Mouse (Mus musculus): ENCODE results near the gene Rprd1b. TPM values are rescaled to one million over a fixed set of nuclear protein-coding genes. Genes with fewer than 3 reads are reported as not detected.

Gene Rprd1b
- polyA plus RNA-seq, 1 experiment from 2014 or later = 56.6 TPM

DNA sequence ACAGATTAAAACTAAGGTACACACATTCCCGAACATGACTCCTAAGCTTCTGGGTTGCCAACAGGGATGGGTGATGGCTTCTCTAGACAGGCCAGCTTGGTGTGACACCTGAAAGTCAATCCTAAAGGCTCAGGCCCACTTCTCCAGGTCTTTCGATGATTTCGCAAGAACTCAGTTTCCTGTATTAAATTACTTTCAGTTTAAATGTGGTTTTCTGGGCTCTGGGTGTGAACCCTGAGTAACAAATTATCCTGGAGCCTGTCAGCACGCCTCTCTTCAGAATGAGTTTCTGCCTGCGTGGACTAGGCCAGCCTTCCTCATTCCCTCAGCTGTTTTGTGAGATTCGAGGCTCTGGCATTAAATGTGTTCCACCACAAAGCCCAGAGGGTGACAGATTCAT, 134.7 kb downstream of the Rprd1b start:
- Histone ChIP-seq H3K36me3 (no peaks in the 10 kb centered on the region), H3K4me3 (no peak overlapping the region), H3K4me1 (peaks cover 27% of the 10 kb centered on the region), H3K27me3 (ENCODE audit: low read depth, poor library complexity, severe bottlenecking) (no peaks in the 10 kb centered on the region), H3K27ac (replicated peaks) (no peak overlapping the region), H3K9me3 (replicated peaks) (no peaks in the 10 kb centered on the region)
- no peak for DNase-seq (ENCODE audit: low spot score)
- WGBS = 90% methylated on average over 6 of the region's 6 CpGs

DNA sequence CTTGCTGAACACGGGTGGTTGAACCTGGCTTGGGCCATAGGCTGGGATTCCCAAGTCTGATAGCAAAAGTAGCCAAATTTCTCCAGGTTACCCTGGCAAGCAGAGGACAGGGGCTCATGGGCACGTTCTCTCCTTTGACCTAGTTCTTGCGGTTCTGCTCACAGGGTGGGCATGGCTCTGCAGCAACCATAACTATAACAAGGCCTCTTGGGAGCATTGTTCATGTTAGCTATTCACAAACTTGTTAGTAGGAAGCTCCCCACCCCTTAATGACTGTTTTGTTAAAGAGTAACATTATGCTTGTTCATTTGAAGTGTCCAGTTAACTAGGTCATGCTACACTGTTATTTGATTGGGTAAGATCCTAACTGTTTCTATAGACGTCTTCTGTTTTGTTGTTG, 137.5 kb downstream of the Rprd1b start:
- Histone ChIP-seq H3K36me3 (no peaks in the 10 kb centered on the region), H3K4me1 (peaks cover 4% of the 10 kb centered on the region; the same call in 1 of the 2 replicates)
- WGBS = 84% methylated on average over 4 of the region's 4 CpGs

DNA sequence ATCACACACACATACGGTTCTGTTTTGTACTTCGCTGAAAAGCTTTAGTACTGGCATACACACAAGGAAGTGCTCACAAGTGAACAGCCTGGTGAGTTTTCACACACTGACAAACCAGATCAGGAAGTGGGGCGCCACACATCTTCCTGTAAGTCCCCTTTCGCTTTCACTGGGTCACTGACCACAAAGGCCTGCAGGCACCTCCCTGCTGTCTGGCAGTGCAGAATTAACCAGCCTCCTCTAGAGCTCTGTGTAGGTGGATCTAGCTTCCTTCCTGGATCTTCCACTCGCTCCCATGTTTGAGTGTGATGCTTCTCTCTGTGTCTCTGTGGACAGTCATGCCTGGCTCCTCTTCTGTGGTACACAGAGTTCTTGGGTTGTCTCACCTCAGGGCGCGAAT, 138.3 kb downstream of the Rprd1b start:
- Histone ChIP-seq H3K4me1 (0 out of 2 replicates have a peak, but pooled peaks cover 4% of the 10 kb centered on the region), H3K27ac (replicated peaks) (no peak overlapping the region), H3K36me3 (no peaks in the 10 kb centered on the region), H3K9me3 (replicated peaks) (no peaks in the 10 kb centered on the region), H3K4me3 (no peak overlapping the region), H3K27me3 (ENCODE audit: low read depth, poor library complexity, severe bottlenecking) (no peaks in the 10 kb centered on the region)
- no peak for DNase-seq (ENCODE audit: low spot score)
- WGBS = 83% methylated on average over 7 of the region's 7 CpGs

More for the DNA sequence above, 137.5 kb downstream of the Rprd1b start:
- Histone ChIP-seq H3K27ac (replicated peaks) (no peak overlapping the region), H3K4me3 (no peak overlapping the region), H3K27me3 (ENCODE audit: low read depth, poor library complexity, severe bottlenecking) (no peaks in the 10 kb centered on the region), H3K9me3 (replicated peaks) (no peaks in the 10 kb centered on the region)
- DNase-seq (ENCODE audit: low spot score) = no peak

DNA sequence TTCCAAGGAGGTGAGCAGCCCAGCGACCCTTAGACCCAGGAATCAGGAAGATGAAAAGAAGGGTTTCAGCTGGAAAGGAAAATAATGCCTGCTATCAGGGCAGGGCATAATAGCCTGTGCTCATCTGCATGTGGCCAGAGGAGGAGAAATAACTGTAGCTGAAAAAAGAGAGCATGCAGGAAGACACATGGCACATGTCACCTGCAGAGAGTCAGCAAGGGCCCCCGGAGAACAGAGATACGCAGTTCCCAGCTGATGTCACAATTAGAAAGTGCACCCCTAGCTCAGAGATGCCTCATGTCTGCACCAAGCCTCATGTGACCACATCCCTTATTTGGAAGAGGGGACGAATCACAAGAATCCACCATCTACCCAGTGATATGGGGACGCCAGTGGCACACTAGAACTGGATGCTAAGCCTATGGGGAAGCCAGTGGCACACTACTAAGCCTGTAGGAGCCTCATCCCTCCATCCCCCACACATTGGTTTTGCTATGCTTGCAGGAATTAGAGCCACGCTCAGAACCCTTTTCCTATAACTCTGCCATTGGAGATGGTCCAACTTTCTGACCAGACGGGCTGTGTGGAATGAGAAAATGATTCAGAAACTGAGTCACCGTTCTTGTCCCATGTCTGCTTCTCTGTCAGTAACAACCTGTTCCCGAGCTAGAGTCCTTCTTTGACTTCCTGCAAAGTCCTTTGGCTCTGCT, 139.4 kb downstream of the Rprd1b start:
- Histone ChIP-seq H3K27me3 (ENCODE audit: low read depth, poor library complexity, severe bottlenecking) (no peaks in the 10 kb centered on the region), H3K9me3 (replicated peaks) (no peaks in the 10 kb centered on the region), H3K4me1 (0 out of 2 replicates have a peak, but pooled peaks cover 4% of the 10 kb centered on the region), H3K4me3 (no peak overlapping the region), H3K36me3 (no peaks in the 10 kb centered on the region), H3K27ac (replicated peaks) (no peak overlapping the region)
- WGBS = 86% methylated on average over 9 of the region's 9 CpGs
- DNase-seq (ENCODE audit: low spot score) = no peak

DNA sequence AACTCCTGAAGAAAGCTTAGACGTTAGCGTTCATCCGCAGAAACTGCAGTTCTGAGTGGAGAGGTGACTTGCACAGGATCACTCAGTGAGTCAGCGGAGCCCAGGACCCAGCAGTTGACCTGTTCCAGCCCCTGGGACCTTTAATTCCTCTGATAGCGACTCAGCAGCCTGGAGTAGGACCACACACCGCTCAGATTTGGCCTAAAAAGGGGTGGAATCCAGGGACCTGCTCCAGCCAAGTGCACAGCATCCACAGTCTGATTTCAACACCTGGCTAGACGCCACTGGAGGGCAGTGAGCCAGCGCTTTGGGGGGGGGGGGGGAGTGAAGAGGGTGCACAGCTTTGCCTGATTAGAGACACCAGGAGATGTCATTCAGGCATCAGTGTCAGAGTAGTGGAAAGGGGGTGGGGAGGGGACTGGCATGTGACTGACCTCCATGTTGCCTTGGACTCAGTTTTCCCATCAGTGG, 140.5 kb downstream of the Rprd1b start:
- H3K27ac ChIP-seq (replicated peaks) = no peak overlapping the region
- H3K36me3 ChIP-seq = no peaks in the 10 kb centered on the region
- H3K27me3 ChIP-seq (ENCODE audit: low read depth, poor library complexity, severe bottlenecking) = no peaks in the 10 kb centered on the region
- H3K4me3 ChIP-seq = no peak overlapping the region
- DNase-seq (ENCODE audit: low spot score) = no peak
- WGBS = 78% methylated on average over 8 of the region's 8 CpGs
- no peaks in the 10 kb centered on the region for H3K9me3 ChIP-seq (replicated peaks)
- 0 out of 2 replicates have a peak, but pooled peaks cover 4% of the 10 kb centered on the region for H3K4me1 ChIP-seq

DNA sequence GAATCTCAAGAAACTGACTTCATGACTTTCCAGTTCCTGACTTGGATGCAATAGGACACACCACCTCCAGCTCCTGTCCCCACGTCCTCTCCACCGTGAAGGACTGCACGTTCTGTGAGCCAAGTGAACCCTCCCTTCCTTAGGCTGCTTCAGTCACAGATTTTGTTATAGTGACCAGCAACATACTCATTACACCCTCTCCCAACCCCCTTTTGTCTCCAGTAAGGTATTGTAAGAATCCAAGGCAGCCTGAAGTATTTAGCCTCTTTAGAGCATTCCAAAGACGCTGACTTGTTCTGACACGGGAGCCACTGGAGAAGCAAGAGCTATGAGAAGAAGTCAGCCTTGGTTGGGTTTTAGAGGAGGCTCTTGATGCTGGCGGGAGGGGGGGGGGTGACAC, 141.1 kb downstream of the Rprd1b start:
- DNase-seq (ENCODE audit: low spot score) = no peak
- 84% methylated on average over 6 of the region's 6 CpGs for WGBS

DNA sequence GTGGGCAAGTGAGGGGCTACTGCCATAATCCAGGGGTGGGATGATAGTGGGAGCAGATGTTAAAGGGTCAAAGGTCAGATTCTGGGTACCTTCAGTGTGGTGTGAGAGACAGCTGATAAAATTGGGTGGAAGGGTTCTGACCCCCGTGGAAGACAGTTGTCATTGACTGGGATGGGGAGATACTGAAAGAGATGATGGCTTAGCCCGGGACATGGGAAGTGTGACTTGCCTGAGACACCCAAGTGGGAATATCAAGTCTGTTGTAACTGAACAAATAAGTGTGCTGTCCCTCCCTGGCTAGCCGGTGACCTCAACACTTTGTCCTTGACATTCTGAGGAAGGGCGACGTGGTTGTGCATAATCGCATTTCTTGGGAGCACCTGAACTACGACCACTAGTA, 141.5 kb downstream of the Rprd1b start:
- no peak for DNase-seq (ENCODE audit: low spot score)
- Histone ChIP-seq H3K27me3 (ENCODE audit: low read depth, poor library complexity, severe bottlenecking) (no peaks in the 10 kb centered on the region), H3K9me3 (replicated peaks) (no peaks in the 10 kb centered on the region), H3K4me3 (no peak overlapping the region), H3K36me3 (no peaks in the 10 kb centered on the region), H3K27ac (replicated peaks) (no peak overlapping the region), H3K4me1 (0 out of 2 replicates have a peak, but pooled peaks cover 4% of the 10 kb centered on the region)
- WGBS = 89% methylated on average over 7 of the region's 7 CpGs

More for the DNA sequence above, 141.1 kb downstream of the Rprd1b start:
- Histone ChIP-seq H3K4me1 (0 out of 2 replicates have a peak, but pooled peaks cover 4% of the 10 kb centered on the region), H3K36me3 (no peaks in the 10 kb centered on the region), H3K27ac (replicated peaks) (no peak overlapping the region), H3K9me3 (replicated peaks) (no peaks in the 10 kb centered on the region), H3K4me3 (no peak overlapping the region), H3K27me3 (ENCODE audit: low read depth, poor library complexity, severe bottlenecking) (no peaks in the 10 kb centered on the region)

DNA sequence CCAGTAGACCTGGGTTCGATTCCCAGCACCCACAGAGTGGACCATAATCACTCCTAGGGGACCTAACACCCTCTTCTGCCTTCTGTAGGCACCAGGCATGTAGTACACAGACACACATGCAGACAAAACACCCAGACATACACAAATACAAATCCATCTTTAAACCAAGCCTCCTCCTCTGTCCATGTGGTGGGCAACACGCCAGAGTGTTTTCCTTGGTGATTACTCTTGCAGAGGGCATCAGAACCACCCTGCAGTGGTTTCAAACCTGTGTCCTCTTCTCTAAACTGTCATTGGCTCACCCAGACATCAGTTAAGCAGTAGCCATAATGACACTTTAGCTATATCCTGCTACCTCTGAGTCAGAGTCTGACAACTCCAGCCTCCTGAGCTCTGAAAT, 142.1 kb downstream of the Rprd1b start:
- no peaks in the 10 kb centered on the region for H3K9me3 ChIP-seq (replicated peaks)
- WGBS = 81% methylated on average over 2 of the region's 2 CpGs
- no peak overlapping the region for H3K27ac ChIP-seq (replicated peaks)

DNA sequence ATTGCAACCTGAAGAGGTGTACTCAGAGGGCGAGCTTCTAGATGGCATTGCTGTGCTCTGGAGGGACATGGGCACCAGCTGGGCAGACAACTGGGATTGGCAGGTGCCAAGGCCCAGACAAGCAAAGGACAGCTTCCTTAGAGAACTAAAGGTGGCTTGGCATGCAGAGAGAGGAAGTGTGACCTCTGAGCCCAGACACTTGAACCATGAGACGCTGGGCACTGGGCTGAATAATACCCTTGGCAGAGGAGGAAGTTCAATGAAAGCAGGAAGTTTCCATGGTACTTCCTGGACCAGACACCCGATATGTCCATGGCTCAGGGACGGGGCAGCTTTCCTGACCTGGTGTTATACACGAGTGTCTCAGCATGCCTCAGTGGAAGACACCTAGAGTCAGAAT, 146.1 kb downstream of the Rprd1b start:
- 79% methylated on average over 5 of the region's 5 CpGs for WGBS
- peaks cover under 1% of the 10 kb centered on the region; the same call in 1 of the 2 replicates for H3K27me3 ChIP-seq (ENCODE audit: low read depth, poor library complexity, severe bottlenecking)
- peaks cover 22% of the 10 kb centered on the region for H3K4me1 ChIP-seq
- no peak overlapping the region for H3K4me3 ChIP-seq
- no peaks in the 10 kb centered on the region for H3K9me3 ChIP-seq (replicated peaks)
- DNase-seq (ENCODE audit: low spot score) = no peak
- no peaks in the 10 kb centered on the region for H3K36me3 ChIP-seq
- H3K27ac ChIP-seq (replicated peaks) = no peak overlapping the region

More for the DNA sequence above, 142.1 kb downstream of the Rprd1b start:
- DNase-seq (ENCODE audit: low spot score) = no peak
- Histone ChIP-seq H3K4me1 (0 out of 2 replicates have a peak, but pooled peaks cover 4% of the 10 kb centered on the region), H3K4me3 (no peak overlapping the region), H3K36me3 (no peaks in the 10 kb centered on the region), H3K27me3 (ENCODE audit: low read depth, poor library complexity, severe bottlenecking) (no peaks in the 10 kb centered on the region)

DNA sequence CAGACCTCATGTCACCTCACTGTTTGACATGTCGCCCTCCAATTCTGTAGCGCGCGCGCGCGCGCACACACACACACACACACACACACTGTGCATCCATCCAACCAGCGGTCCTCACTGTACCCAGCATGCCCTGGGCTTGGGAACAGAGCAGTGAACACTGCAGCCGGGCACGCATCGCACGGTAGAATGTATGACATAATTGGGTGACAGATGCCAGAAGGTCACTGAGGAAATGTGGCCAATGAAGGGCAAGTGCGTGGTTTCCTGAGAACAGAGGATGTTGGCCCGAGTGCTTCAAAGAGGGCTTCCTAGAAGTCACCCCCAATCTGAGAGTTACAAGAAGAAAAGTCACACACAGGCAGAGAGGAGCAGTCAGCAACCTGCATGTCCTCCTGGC, 146.7 kb downstream of the Rprd1b start:
- H3K4me3 ChIP-seq = no peak overlapping the region
- 0 out of 2 replicates have a peak overlapping the region, but pooled peaks have one; percentile 1 for H3K27ac ChIP-seq (replicated peaks)
- no peaks in the 10 kb centered on the region for H3K9me3 ChIP-seq (replicated peaks)
- H3K27me3 ChIP-seq (ENCODE audit: low read depth, poor library complexity, severe bottlenecking) = peaks cover 6% of the 10 kb centered on the region; the same call in 1 of the 2 replicates
- DNase-seq (ENCODE audit: low spot score) = no peak
- WGBS = 93% methylated on average over 15 of the region's 15 CpGs
- no peaks in the 10 kb centered on the region for H3K36me3 ChIP-seq
- H3K4me1 ChIP-seq = peaks cover 27% of the 10 kb centered on the region

DNA sequence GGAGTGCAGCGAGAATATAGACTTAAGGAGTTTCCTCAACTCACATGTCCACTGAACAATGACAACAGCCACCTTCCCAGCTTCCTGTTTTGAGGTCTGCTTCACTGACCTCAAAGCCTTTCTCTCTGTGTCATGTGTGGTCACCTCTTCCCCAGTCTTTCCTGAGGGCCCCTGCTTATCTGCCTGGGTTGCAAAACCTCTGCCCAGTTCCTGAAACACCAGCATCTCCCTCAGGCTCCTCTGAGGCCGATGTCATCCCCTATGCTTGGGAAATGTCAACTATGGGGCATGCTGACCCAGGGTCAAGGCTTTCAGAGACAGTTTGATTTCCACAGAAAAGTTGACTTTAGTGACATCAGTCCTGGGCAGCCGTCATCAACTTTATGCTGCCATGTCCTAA, 147.1 kb downstream of the Rprd1b start:
- Histone ChIP-seq H3K27ac (replicated peaks) (no peak overlapping the region), H3K4me3 (no peak overlapping the region), H3K36me3 (no peaks in the 10 kb centered on the region), H3K9me3 (replicated peaks) (no peaks in the 10 kb centered on the region), H3K4me1 (peaks cover 27% of the 10 kb centered on the region), H3K27me3 (ENCODE audit: low read depth, poor library complexity, severe bottlenecking) (peaks cover 7% of the 10 kb centered on the region; the same call in 1 of the 2 replicates)
- WGBS = 86% methylated on average over 3 of the region's 3 CpGs
- DNase-seq (ENCODE audit: low spot score) = no peak

DNA sequence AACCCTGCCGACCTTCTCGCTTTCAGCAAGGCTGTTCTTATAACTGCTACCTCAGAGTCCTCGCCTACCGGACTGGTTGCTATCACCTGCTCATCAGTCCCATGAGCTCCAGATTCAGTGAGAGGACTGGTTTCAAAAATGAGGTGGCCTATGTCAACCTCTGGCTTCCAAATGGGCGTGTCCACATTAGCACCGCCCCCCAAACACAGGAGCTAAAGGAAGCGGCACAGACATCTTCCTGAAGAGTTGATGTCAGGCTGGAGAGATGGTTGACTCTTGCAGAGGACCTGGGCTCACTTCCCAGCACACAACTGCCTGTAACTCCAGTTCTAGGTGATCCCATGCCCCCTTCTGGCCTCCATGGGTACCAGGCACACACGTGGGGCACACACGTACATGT, 148.5 kb downstream of the Rprd1b start:
- Histone ChIP-seq H3K4me1 (peaks cover 27% of the 10 kb centered on the region), H3K27me3 (ENCODE audit: low read depth, poor library complexity, severe bottlenecking) (peaks cover 7% of the 10 kb centered on the region; the same call in 1 of the 2 replicates), H3K27ac (replicated peaks) (no peak overlapping the region), H3K36me3 (no peaks in the 10 kb centered on the region), H3K4me3 (no peak overlapping the region), H3K9me3 (replicated peaks) (no peaks in the 10 kb centered on the region)
- no peak for DNase-seq (ENCODE audit: low spot score)
- WGBS = 92% methylated on average over 9 of the region's 9 CpGs

DNA sequence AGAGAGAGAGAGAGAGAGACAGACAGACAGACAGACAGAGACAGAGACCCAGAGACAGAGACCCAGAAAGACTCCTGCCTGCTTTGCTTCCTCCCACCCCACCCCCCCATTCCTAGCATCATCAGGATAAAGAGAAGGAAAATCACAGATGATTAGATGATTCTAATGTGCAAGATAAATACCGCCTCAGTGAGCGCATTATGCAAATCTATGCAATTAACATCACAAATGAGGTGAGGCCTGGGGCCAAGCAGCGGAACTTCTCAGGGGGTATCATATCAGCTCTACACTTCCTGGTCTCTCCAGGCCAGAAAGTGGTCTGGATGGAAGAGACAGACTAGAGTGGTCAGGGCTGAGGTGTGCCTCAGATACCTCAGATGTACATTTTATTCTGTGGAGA, 149.3 kb downstream of the Rprd1b start:
- Histone ChIP-seq H3K4me1 (peaks cover 27% of the 10 kb centered on the region), H3K36me3 (no peaks in the 10 kb centered on the region), H3K9me3 (replicated peaks) (no peaks in the 10 kb centered on the region), H3K4me3 (no peak overlapping the region), H3K27ac (replicated peaks) (no peak overlapping the region), H3K27me3 (ENCODE audit: low read depth, poor library complexity, severe bottlenecking) (peaks cover 7% of the 10 kb centered on the region; the same call in 1 of the 2 replicates)
- WGBS = 57% methylated on average over 3 of the region's 3 CpGs
- DNase-seq (ENCODE audit: low spot score) = no peak

Measured in midbrain, embryonic 10.5 days (tissue).